Mouse (Mus musculus) ES-E14 (cell line): Measurements from ENCODE around the gene Hoxb4.

Experiments
- CHD2 ChIP-seq: IDR thresholded peaks from 2 replicates; pipeline ENCODE4 v1.6.1; 2014; ENCODE audit warnings: mild to moderate bottlenecking, low read depth, low read length, inconsistent platforms
- ZNF384 ChIP-seq: IDR thresholded peaks from 2 replicates; pipeline ENCODE4 v1.6.1; 2012; ENCODE audit warnings: low read depth, low read length, inconsistent platforms

DNA sequence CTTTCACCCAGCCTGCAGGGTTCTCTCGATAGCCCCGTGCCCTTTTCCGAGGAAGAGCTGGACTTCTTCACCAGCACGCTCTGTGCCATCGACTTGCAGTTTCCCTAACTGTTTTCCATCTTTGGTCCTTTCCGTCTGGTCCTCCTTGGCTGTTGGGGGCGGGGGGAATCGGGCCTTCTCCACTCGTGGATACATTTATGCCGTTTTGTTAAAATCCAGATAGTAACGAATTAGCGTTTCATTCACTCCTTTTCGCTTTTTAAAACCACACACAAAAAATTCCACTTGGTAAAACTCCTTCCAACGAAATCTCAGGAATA, 35.4 kb downstream of the Hoxb4 start:
- no peak for TF ChIP-seq ZNF384
- TF ChIP-seq CHD2 = no peak
